Mouse (Mus musculus): Measurements from ENCODE around the gene Kcnb1.

GRCm38 (mm10) chr2:167063906-167064496 is 126.0 kb downstream of the Kcnb1 start:
- TF ChIP-seq MAFK (IDR thresholded peaks at IDR 0.05; ENCODE audit: insufficient read depth, low read depth, low read length) = no peak
- TF ChIP-seq HCFC1 (IDR thresholded peaks at IDR 0.05; ENCODE audit: borderline replicate concordance, insufficient read depth, low read length) = no peak
- no peak for TF ChIP-seq ZC3H11A (IDR thresholded peaks at IDR 0.05; ENCODE audit: borderline replicate concordance, low read depth, low read length)
- TF ChIP-seq CHD2 (IDR thresholded peaks at IDR 0.05; ENCODE audit: low read depth, low read length) = no peak
- TF ChIP-seq ZNF384 (IDR thresholded peaks at IDR 0.05; ENCODE audit: low read depth, low read length) = no peak

All from ES-E14 (cell line).